Mouse (Mus musculus) heart, adult 2 months (tissue): ENCODE measurements at regions not wholly inside any gene's neighbourhood (a gene's known extent, or its start where the extent isn't known, plus 50 kb on each side); places are given as distances from the start of the nearest gene placed in this dataset.

Source experiments
- CTCF ChIP-seq: fragments of 200-600 bp; IDR thresholded peaks from 2 replicates; pipeline ENCODE4 v1.8.1; 2022; ENCODE audit warnings: antibody characterized with exemption, mild to moderate bottlenecking, moderate library complexity
- EP300 ChIP-seq: fragments of 200-500 bp; IDR thresholded peaks from 2 replicates; pipeline ENCODE4 v1.6.1; 2011; ENCODE audit warnings: low read depth, low read length, control low read depth; ENCODE audit not compliant: insufficient read depth

DNA sequence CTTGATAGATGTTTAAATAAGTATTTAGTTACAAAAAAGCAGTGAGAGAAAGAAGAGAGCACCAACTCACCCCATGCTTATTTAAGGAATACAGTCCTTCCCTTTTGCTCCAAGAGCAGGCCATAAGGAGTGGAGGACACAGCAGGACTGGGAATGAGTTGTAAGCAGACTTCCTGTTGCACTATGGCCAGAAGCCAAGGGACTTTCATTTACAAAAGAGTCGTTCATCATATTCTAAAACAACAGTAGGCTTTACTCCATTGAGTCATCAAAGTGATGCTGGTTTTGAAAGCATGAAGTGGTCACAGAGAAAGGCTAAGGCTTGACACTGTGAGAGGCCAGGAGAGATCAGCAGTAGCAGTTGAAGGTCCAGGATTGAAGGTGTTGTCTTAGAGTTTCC, 84.1 kb upstream of the Fam216b start:
- TF ChIP-seq CTCF, result no peak
- no peak for TF ChIP-seq EP300
